Mouse (Mus musculus) ES-E14 (cell line): Measurements from ENCODE around the gene BC025920. TPM values are rescaled to one million over a fixed set of nuclear protein-coding genes. Genes with fewer than 3 reads are reported as not detected.

Source experiments
- DNase-seq: peaks from one replicate; pipeline ENCODE4 v3.0.0-alpha.2; 2013; ENCODE audit warnings: low read depth, low spot score
- H3K27ac ChIP-seq: 2 replicates; pipeline ENCODE4 v1.5.1; 2012; ENCODE audit warnings: low read depth, mild to moderate bottlenecking, low read length, moderate library complexity, mixed read lengths; ENCODE audit not compliant: poor library complexity, insufficient read depth, severe bottlenecking
- H3K36me3 ChIP-seq: 2 replicates; pipeline ENCODE4 v1.6.1; 2012; ENCODE audit warnings: mild to moderate bottlenecking, low read length, moderate library complexity, mixed read lengths; ENCODE audit not compliant: control insufficient read depth, poor library complexity, insufficient read depth, severe bottlenecking
- H3K4me1 ChIP-seq, 2 experiments: fragments of 150-350 bp in 1 of 2; sonication (generic) in 1 of 2; 2 replicates each; pipeline ENCODE4 v1.6.1; 2012; ENCODE audit warnings: low read length in 2 of 2, mild to moderate bottlenecking in 1 of 2, mixed read lengths in 1 of 2; ENCODE audit not compliant: control insufficient read depth in 2 of 2, insufficient read depth in 2 of 2, poor library complexity in 1 of 2
- H3K4me3 ChIP-seq, 2 experiments: fragments of 150-350 bp in 1 of 2; sonication (generic) in 1 of 2; 2 replicates each; pipeline ENCODE4 v1.5.1; 2012; ENCODE audit warnings: low read length in 2 of 2, low read depth in 1 of 2, mild to moderate bottlenecking in 1 of 2, mixed read lengths in 1 of 2; ENCODE audit not compliant: insufficient read depth in 1 of 2, poor library complexity in 1 of 2, severe bottlenecking in 1 of 2
- H3K9ac ChIP-seq: 2 replicates; pipeline ENCODE4 v1.6.1; 2012; ENCODE audit warnings: low read depth, mild to moderate bottlenecking, low read length, mixed read lengths; ENCODE audit not compliant: poor library complexity, insufficient read depth, severe bottlenecking
- H3K9me3 ChIP-seq: fragments of 150-350 bp; sonication (generic); 2 replicates; pipeline ENCODE4 v1.6.1; 2012; ENCODE audit warnings: low read depth, mild to moderate bottlenecking, low read length; ENCODE audit not compliant: control insufficient read depth, insufficient read depth
- CHD2 ChIP-seq: IDR thresholded peaks from 2 replicates; pipeline ENCODE4 v1.6.1; 2014; ENCODE audit warnings: mild to moderate bottlenecking, low read depth, low read length, inconsistent platforms
- HCFC1 ChIP-seq: IDR thresholded peaks from 2 replicates; pipeline ENCODE4 v1.6.1; 2012; ENCODE audit warnings: low read length, inconsistent platforms, borderline replicate concordance; ENCODE audit not compliant: insufficient read depth
- MAFK ChIP-seq: IDR thresholded peaks from 2 replicates; pipeline ENCODE4 v1.6.1; 2014; ENCODE audit warnings: mild to moderate bottlenecking, low read depth, low read length, inconsistent platforms; ENCODE audit not compliant: insufficient read depth
- ZC3H11A ChIP-seq: IDR thresholded peaks from 2 replicates; pipeline ENCODE4 v1.6.1; 2012; ENCODE audit warnings: low read depth, mild to moderate bottlenecking, inconsistent platforms, low read length, borderline replicate concordance
- ZNF384 ChIP-seq: IDR thresholded peaks from 2 replicates; pipeline ENCODE4 v1.6.1; 2012; ENCODE audit warnings: low read depth, low read length, inconsistent platforms
- in situ Hi-C, 2 experiments: fragments of 600-800 bp; cut with MboI; formaldehyde crosslinking; loops; one replicate each; pipeline ENCODE4 v1.15.1; 2025; ENCODE audit warnings: low sequenced_read_pairs in 2 of 2, inconsistent platforms in 1 of 2; ENCODE audit not compliant: unreplicated experiment in 2 of 2
- total RNA-seq: library from RNA; depleted of rRNA; stranded (reverse); fragments of 300-350 nt; gene quantifications from 2 replicates; pipeline ENCODE4 v1.2.3, GENCODE M21; 2012

Gene BC025920
- total RNA-seq, 1 experiment: 2.5 TPM

- in situ Hi-C loops: no loop called here
- DNase-seq: peak; percentile 91
- TF ChIP-seq MAFK (no peak), HCFC1 (no peak), ZNF384 (no peak), CHD2 (no peak), ZC3H11A (no peak)
- Histone ChIP-seq H3K9me3 (no peaks in the 10 kb centered on the region), H3K4me3 (0 out of 4 replicates have a peak overlapping the region, but pooled peaks of 1 of the 2 experiments have one; percentile 14), H3K27ac (0 out of 2 replicates have a peak overlapping the region, but pooled peaks have one; percentile 10), H3K36me3 (peaks cover 10% of the 10 kb centered on the region; the same call in 1 of the 2 replicates), H3K9ac (no peak overlapping the region), H3K4me1 (peaks cover 9 to 31% of the 10 kb centered on the region in 2 experiments)
Measured at GRCm38 (mm10) chr10:81623441-81623840, 17.4 kb downstream of the BC025920 start.

GRCm38 (mm10) chr10:81626101-81626993 lies 20.3 kb downstream of the BC025920 start:
- peaks cover 8 to 36% of the 10 kb centered on the region in 2 experiments; a peak in 3 of 4 replicates for H3K4me1 ChIP-seq
- DNase-seq: no peak
- no peak for TF ChIP-seq ZC3H11A
- TF ChIP-seq HCFC1: no peak
- TF ChIP-seq ZNF384: no peak
- TF ChIP-seq MAFK: no peak
- TF ChIP-seq CHD2: no peak
- peak overlapping the region; percentile 94 for H3K9ac ChIP-seq
- H3K4me3 ChIP-seq: peak overlapping the region; percentile 93 to 97
- peak overlapping the region; percentile 89 for H3K27ac ChIP-seq
- H3K9me3 ChIP-seq: no peaks in the 10 kb centered on the region
- in situ Hi-C loops: no loop called here
- peaks cover 10% of the 10 kb centered on the region; the same call in 1 of the 2 replicates for H3K36me3 ChIP-seq

- Histone ChIP-seq H3K4me3 (peak within 1 kb of the TSS; percentile 93 to 97), H3K4me1 (peaks cover 8 to 36% of the 10 kb centered on the region in 2 experiments; a peak in 3 of 4 replicates), H3K27ac (peak within 1 kb of the TSS; percentile 89), H3K36me3 (peaks cover 7% of the 10 kb centered on the region; the same call in 1 of the 2 replicates), H3K9ac (peak within 1 kb of the TSS; percentile 94), H3K9me3 (no peaks in the 10 kb centered on the region)
- in situ Hi-C loops: no loop called here
- peak; percentile 84 for TF ChIP-seq HCFC1
- peak; percentile 80 for TF ChIP-seq ZNF384
- TF ChIP-seq CHD2: no peak
- TF ChIP-seq MAFK: peak; percentile 20; the same call in 1 of the 2 replicates
- TF ChIP-seq ZC3H11A: no peak
- peak; percentile 96 for DNase-seq
Measured at GRCm38 (mm10) chr10:81626994-81627835, 21.1 kb downstream of the BC025920 start, which contains the start of gene Sirt6. Gene Sirt6, minus strand, starts transcription at chr10:81627797.

- in situ Hi-C loops: no loop called here
- Histone ChIP-seq H3K4me3 (peak overlapping the region; percentile 21 to 97), H3K36me3 (0 out of 2 replicates have a peak, but pooled peaks cover 3% of the 10 kb centered on the region), H3K27ac (peak overlapping the region; percentile 75), H3K9ac (peak overlapping the region; percentile 94), H3K9me3 (no peaks in the 10 kb centered on the region), H3K4me1 (peaks cover 8 to 34% of the 10 kb centered on the region in 2 experiments; a peak in 3 of 4 replicates)
- DNase-seq: no peak
- TF ChIP-seq CHD2: no peak
- TF ChIP-seq ZC3H11A: no peak
- TF ChIP-seq HCFC1: no peak
- TF ChIP-seq ZNF384: no peak
- TF ChIP-seq MAFK: no peak
Measured at GRCm38 (mm10) chr10:81627836-81628220, 21.8 kb downstream of the BC025920 start.
